Mouse (Mus musculus) CH12.LX (cell line): ENCODE measurements at regions not wholly inside any gene's neighbourhood (a gene's known extent, or its start where the extent isn't known, plus 50 kb on each side); places are given as distances from the start of the nearest gene placed in this dataset.

ENCODE experiments used
- CTCF ChIP-seq, 2 experiments: IDR thresholded peaks in 1 of 2; conservative IDR thresholded peaks in 1 of 2; 2 replicates each; pipeline ENCODE4 v1.5.1; 2011 to 2012; ENCODE audit warnings: low read depth in 2 of 2, low read length in 2 of 2, improper control_type of control experiment in 1 of 2, inconsistent platforms in 1 of 2, mild to moderate bottlenecking in 1 of 2, moderate library complexity in 1 of 2
- ELF1 ChIP-seq: IDR thresholded peaks from 2 replicates; pipeline ENCODE4 v1.6.1; 2014; ENCODE audit warnings: low read depth, mild to moderate bottlenecking, inconsistent platforms, low read length, improper control_type of control experiment
- ETS1 ChIP-seq: conservative IDR thresholded peaks from 2 replicates; pipeline ENCODE4 v1.6.1; 2012; ENCODE audit warnings: low read depth, mild to moderate bottlenecking, inconsistent platforms, low read length, improper control_type of control experiment, moderate library complexity
- JUN ChIP-seq: IDR thresholded peaks from 2 replicates; pipeline ENCODE4 v1.6.1; 2011; ENCODE audit warnings: low read depth, mild to moderate bottlenecking, low read length, improper control_type of control experiment, moderate library complexity; ENCODE audit not compliant: insufficient read depth
- JUND ChIP-seq: conservative IDR thresholded peaks from 2 replicates; pipeline ENCODE4 v1.6.1; 2011; ENCODE audit warnings: low read depth, low read length, improper control_type of control experiment
- MAX ChIP-seq: IDR thresholded peaks from 2 replicates; pipeline ENCODE4 v1.6.1; 2011; ENCODE audit warnings: low read length, improper control_type of control experiment
- MXI1 ChIP-seq: IDR thresholded peaks from 2 replicates; pipeline ENCODE4 v1.6.1; 2011; ENCODE audit warnings: mild to moderate bottlenecking, low read depth, low read length, improper control_type of control experiment
- POLR2A ChIP-seq: IDR thresholded peaks from 2 replicates; pipeline ENCODE4 v1.6.1; 2011; ENCODE audit warnings: low read depth, mild to moderate bottlenecking, improper control_type of control experiment, low read length

- TF ChIP-seq JUND: no peak
- no peak for TF ChIP-seq MAX
- no peak for TF ChIP-seq CTCF (conservative IDR thresholded peaks at IDR 0.05 in 1 of 2, IDR thresholded peaks at IDR 0.05 in 1 of 2; ENCODE audit: low read depth in 2 of 2, low read length in 2 of 2)
- TF ChIP-seq ELF1: no peak
- no peak for TF ChIP-seq POLR2A
- no peak for TF ChIP-seq ETS1
- no peak for TF ChIP-seq JUN
- TF ChIP-seq MXI1: no peak
Observed at GRCm38 (mm10) chr16:55632220-55632619, 206.5 kb downstream of the Nfkbiz start.
